Comparison of ENCODE assay signal across 7 mouse cellular contexts in the genomic region with DNA sequence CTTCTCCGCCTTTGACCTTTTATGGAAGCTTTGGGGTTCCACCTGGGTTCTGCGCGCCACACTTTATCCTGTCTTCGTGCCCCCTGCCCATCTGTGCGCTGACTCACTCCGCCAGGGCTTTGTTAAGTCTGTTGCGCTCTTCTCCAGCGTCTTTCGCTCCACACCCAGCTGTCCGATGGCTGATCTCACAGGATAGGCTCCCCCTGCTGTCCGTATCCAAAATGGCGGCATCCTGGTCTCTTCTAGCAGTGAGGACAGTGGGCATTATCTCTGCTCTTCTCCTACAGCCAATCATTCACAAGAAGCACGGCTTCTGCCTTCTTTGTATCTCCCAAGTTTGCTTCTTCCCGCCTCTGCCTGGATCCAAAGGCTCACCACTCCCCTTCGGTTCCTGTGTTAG. TPM values are rescaled to one million over a fixed set of nuclear protein-coding genes. Genes with fewer than 3 reads are reported as not detected.
A peak's percentile ranks its signal among the peaks of the same experiment; 100 is the strongest.
DNase-seq lines count a peak whose midpoint lies in the region; ATAC-seq lines count a peak whose summit lies in the region.

No protein-coding gene starts in this region.

- no peaks in the 10 kb centered on the region for H3K36me3 ChIP-seq in forebrain, embryonic 10.5 days (replicated peaks)
- H3K36me3 ChIP-seq in intestine, embryonic 16.5 days (ENCODE audit: control insufficient read depth, insufficient read depth, low read length): no peaks in the 10 kb centered on the region
- no peaks in the 10 kb centered on the region for H3K36me3 ChIP-seq in midbrain, embryonic 16.5 days (ENCODE audit: control insufficient read depth, insufficient read depth, low read length)

- H3K9me3 ChIP-seq in forebrain, embryonic 10.5 days: no peaks in the 10 kb centered on the region; the same call in 1 of the 2 replicates
- H3K9me3 ChIP-seq in intestine, embryonic 16.5 days (ENCODE audit: control insufficient read depth, low read length): no peaks in the 10 kb centered on the region
- no peaks in the 10 kb centered on the region for H3K9me3 ChIP-seq in midbrain, embryonic 16.5 days (replicated peaks; ENCODE audit: control insufficient read depth, low read length, poor library complexity, severe bottlenecking)

- WGBS in forebrain, embryonic 10.5 days: 12% methylated on average over 15 of the region's 15 CpGs
- 21% methylated on average over 15 of the region's 15 CpGs for WGBS in intestine, embryonic 16.5 days
- 14% methylated on average over 15 of the region's 15 CpGs for WGBS in midbrain, embryonic 16.5 days

- ATAC-seq in intestine, embryonic 16.5 days: peak; percentile 55; the same call in 1 of the 2 replicates
- peak; percentile 28; the same call in 1 of the 2 replicates for ATAC-seq in midbrain, embryonic 16.5 days

- H3K4me2 ChIP-seq in intestine, embryonic 16.5 days (ENCODE audit: low read depth, low read length): 0 out of 2 replicates have a peak overlapping the region, but pooled peaks have one; percentile 9
- H3K4me2 ChIP-seq in midbrain, embryonic 16.5 days (ENCODE audit: low read length): peak overlapping the region; percentile 32

- H3K9ac ChIP-seq in intestine, embryonic 16.5 days (ENCODE audit: low read depth, low read length): 0 out of 2 replicates have a peak overlapping the region, but pooled peaks have one; percentile 15
- no peak overlapping the region for H3K9ac ChIP-seq in midbrain, embryonic 16.5 days (ENCODE audit: low read depth, low read length)

- 0 out of 2 replicates have a peak overlapping the region, but pooled peaks have one; percentile 15 for H3K27ac ChIP-seq in forebrain, embryonic 10.5 days
- H3K27ac ChIP-seq in intestine, embryonic 16.5 days (ENCODE audit: low read length): no peak overlapping the region
- H3K27ac ChIP-seq in midbrain, embryonic 16.5 days (ENCODE audit: low read length): no peak overlapping the region

- H3K27me3 ChIP-seq in forebrain, embryonic 10.5 days (ENCODE audit: poor library complexity, severe bottlenecking): peaks cover 15% of the 10 kb centered on the region
- H3K27me3 ChIP-seq in intestine, embryonic 16.5 days (replicated peaks; ENCODE audit: control insufficient read depth, insufficient read depth, low read length): no peaks in the 10 kb centered on the region
- H3K27me3 ChIP-seq in midbrain, embryonic 16.5 days (ENCODE audit: control insufficient read depth, insufficient read depth, low read depth, low read length): no peaks in the 10 kb centered on the region

- H3K4me3 ChIP-seq in forebrain, embryonic 10.5 days: peak overlapping the region; percentile 27; the same call in 1 of the 2 replicates
- H3K4me3 ChIP-seq in intestine, embryonic 16.5 days (ENCODE audit: low read length): no peak overlapping the region
- no peak overlapping the region for H3K4me3 ChIP-seq in midbrain, embryonic 16.5 days (ENCODE audit: low read depth, low read length)

- peak; percentile 12 for DNase-seq in right cerebral cortex, postnatal 25 days
- DNase-seq in right cerebral cortex, postnatal 36 days (ENCODE audit: low spot score in 2 of 2): no peak
- DNase-seq in forebrain, embryonic 10.5 days (ENCODE audit: extremely low spot score, low spot score): peak; percentile 59
- no peak for DNase-seq in adrenal gland, postnatal 25 days
- no peak for DNase-seq in yolk sac, embryonic 10.5 days (ENCODE audit: low spot score)

- H3K4me1 ChIP-seq in forebrain, embryonic 10.5 days: peaks cover 8% of the 10 kb centered on the region
- H3K4me1 ChIP-seq in intestine, embryonic 16.5 days (ENCODE audit: control insufficient read depth, insufficient read depth, low read length): no peaks in the 10 kb centered on the region
- no peaks in the 10 kb centered on the region for H3K4me1 ChIP-seq in midbrain, embryonic 16.5 days (ENCODE audit: control insufficient read depth, insufficient read depth, low read length)

RNA-seq across cellular contexts. Expression of gene Nkx6-1, which starts 23.8 kb away (rescaled TPM):
- 1.0 and 1.1 TPM in 2 replicates for polyA plus RNA-seq in forebrain, embryonic 10.5 days (2016; fragmentation: Nextera tagmentation; extraction: Ambion mirVana)
- polyA plus RNA-seq in intestine, embryonic 16.5 days (2015; fragmentation: Nextera tagmentation; extraction: Ambion mirVana): 0.20 and 0.32 TPM in 2 replicates
- 0.94 and 1.6 TPM in 2 replicates for polyA plus RNA-seq in midbrain, embryonic 16.5 days (2015; fragmentation: Nextera tagmentation; extraction: Ambion mirVana)
- total RNA-seq in adrenal gland, postnatal 25 days (2021): not detected in 2 replicates

Comparison
In these comparisons a context has a peak if more than half of its experiments do, and no peak if none do; other contexts are left out.
1. DNase-seq: peak in right cerebral cortex, postnatal 25 days (single experiment) and forebrain, embryonic 10.5 days (single experiment); none in right cerebral cortex, postnatal 36 days (0 of 2), adrenal gland, postnatal 25 days (single experiment) and yolk sac, embryonic 10.5 days (single experiment).